Mouse (Mus musculus): ENCODE measurements around the gene Ugcg. TPM values are rescaled to one million over a fixed set of nuclear protein-coding genes. Genes with fewer than 3 reads are reported as not detected.

Gene Ugcg
- polyA plus RNA-seq, 1 experiment = 87.0 TPM

GRCm38 (mm10) chr4:59199805-59200204 lies 10.7 kb downstream of the Ugcg start:
- no peak overlapping the region for H3K4me3 ChIP-seq (ENCODE audit: insufficient read depth, low read length)
- no peak for TF ChIP-seq POLR2A (IDR thresholded peaks at IDR 0.05; ENCODE audit: low read depth, low read length)
- TF ChIP-seq CTCF (IDR thresholded peaks at IDR 0.05; ENCODE audit: borderline replicate concordance, insufficient read depth, low read length) = no peak
- no peak overlapping the region for H3K27ac ChIP-seq (ENCODE audit: insufficient read depth, low read length)
- H3K4me1 ChIP-seq (ENCODE audit: control insufficient read depth, insufficient read depth, low read length) = peaks cover 50% of the 10 kb centered on the region

- H3K4me1 ChIP-seq (ENCODE audit: control insufficient read depth, insufficient read depth, low read length) = peaks cover 55% of the 10 kb centered on the region
- TF ChIP-seq POLR2A (IDR thresholded peaks at IDR 0.05; ENCODE audit: low read depth, low read length) = no peak
- TF ChIP-seq CTCF (IDR thresholded peaks at IDR 0.05; ENCODE audit: borderline replicate concordance, insufficient read depth, low read length) = no peak
- no peak overlapping the region for H3K4me3 ChIP-seq (ENCODE audit: insufficient read depth, low read length)
- H3K27ac ChIP-seq (ENCODE audit: insufficient read depth, low read length) = no peak overlapping the region
Measured at GRCm38 (mm10) chr4:59200636-59201035, 11.6 kb downstream of the Ugcg start.

GRCm38 (mm10) chr4:59204616-59205015 lies 15.6 kb downstream of the Ugcg start:
- TF ChIP-seq POLR2A (IDR thresholded peaks at IDR 0.05; ENCODE audit: low read depth, low read length) (no peak), CTCF (IDR thresholded peaks at IDR 0.05; ENCODE audit: borderline replicate concordance, insufficient read depth, low read length) (no peak)

GRCm38 (mm10) chr4:59205758-59206340 lies 16.8 kb downstream of the Ugcg start:
- Histone ChIP-seq H3K27ac (ENCODE audit: insufficient read depth, low read length) (no peak overlapping the region), H3K4me3 (ENCODE audit: insufficient read depth, low read length) (no peak overlapping the region), H3K4me1 (ENCODE audit: control insufficient read depth, insufficient read depth, low read length) (peaks cover 38% of the 10 kb centered on the region)
- no peak for TF ChIP-seq POLR2A (IDR thresholded peaks at IDR 0.05; ENCODE audit: low read depth, low read length)
- TF ChIP-seq CTCF (IDR thresholded peaks at IDR 0.05; ENCODE audit: borderline replicate concordance, insufficient read depth, low read length) = no peak

More at GRCm38 (mm10) chr4:59204616-59205015, 15.6 kb downstream of the Ugcg start:
- Histone ChIP-seq H3K4me1 (ENCODE audit: control insufficient read depth, insufficient read depth, low read length) (peaks cover 45% of the 10 kb centered on the region), H3K27ac (ENCODE audit: insufficient read depth, low read length) (peak overlapping the region; percentile 67), H3K4me3 (ENCODE audit: insufficient read depth, low read length) (no peak overlapping the region)

- peaks cover 30% of the 10 kb centered on the region for H3K4me1 ChIP-seq (ENCODE audit: control insufficient read depth, insufficient read depth, low read length)
- no peak overlapping the region for H3K4me3 ChIP-seq (ENCODE audit: insufficient read depth, low read length)
- TF ChIP-seq POLR2A (IDR thresholded peaks at IDR 0.05; ENCODE audit: low read depth, low read length) (no peak), CTCF (IDR thresholded peaks at IDR 0.05; ENCODE audit: borderline replicate concordance, insufficient read depth, low read length) (no peak)
- no peak overlapping the region for H3K27ac ChIP-seq (ENCODE audit: insufficient read depth, low read length)
Measured at GRCm38 (mm10) chr4:59206600-59206999, 17.5 kb downstream of the Ugcg start.

GRCm38 (mm10) chr4:59208607-59209006 lies 19.6 kb downstream of the Ugcg start:
- Histone ChIP-seq H3K27ac (ENCODE audit: insufficient read depth, low read length) (no peak overlapping the region), H3K4me3 (ENCODE audit: insufficient read depth, low read length) (no peak overlapping the region), H3K4me1 (ENCODE audit: control insufficient read depth, insufficient read depth, low read length) (peaks cover 22% of the 10 kb centered on the region)
- TF ChIP-seq POLR2A (IDR thresholded peaks at IDR 0.05; ENCODE audit: low read depth, low read length) (no peak), CTCF (IDR thresholded peaks at IDR 0.05; ENCODE audit: borderline replicate concordance, insufficient read depth, low read length) (no peak)

GRCm38 (mm10) chr4:59211181-59211580 lies 22.1 kb downstream of the Ugcg start:
- H3K4me3 ChIP-seq (ENCODE audit: insufficient read depth, low read length) = no peak overlapping the region
- H3K27ac ChIP-seq (ENCODE audit: insufficient read depth, low read length) = no peak overlapping the region
- no peaks in the 10 kb centered on the region for H3K4me1 ChIP-seq (ENCODE audit: control insufficient read depth, insufficient read depth, low read length)
- TF ChIP-seq POLR2A (IDR thresholded peaks at IDR 0.05; ENCODE audit: low read depth, low read length) = no peak
- TF ChIP-seq CTCF (IDR thresholded peaks at IDR 0.05; ENCODE audit: borderline replicate concordance, insufficient read depth, low read length) = no peak

- Histone ChIP-seq H3K4me1 (ENCODE audit: control insufficient read depth, insufficient read depth, low read length) (no peaks in the 10 kb centered on the region), H3K4me3 (ENCODE audit: insufficient read depth, low read length) (no peak overlapping the region), H3K27ac (ENCODE audit: insufficient read depth, low read length) (no peak overlapping the region)
- TF ChIP-seq POLR2A (IDR thresholded peaks at IDR 0.05; ENCODE audit: low read depth, low read length) (no peak), CTCF (IDR thresholded peaks at IDR 0.05; ENCODE audit: borderline replicate concordance, insufficient read depth, low read length) (no peak)
Measured at GRCm38 (mm10) chr4:59213833-59214232, 24.8 kb downstream of the Ugcg start.

GRCm38 (mm10) chr4:59214695-59215094 lies 25.6 kb downstream of the Ugcg start:
- Histone ChIP-seq H3K27ac (ENCODE audit: insufficient read depth, low read length) (no peak overlapping the region), H3K4me3 (ENCODE audit: insufficient read depth, low read length) (no peak overlapping the region), H3K4me1 (ENCODE audit: control insufficient read depth, insufficient read depth, low read length) (no peaks in the 10 kb centered on the region)
- TF ChIP-seq CTCF (IDR thresholded peaks at IDR 0.05; ENCODE audit: borderline replicate concordance, insufficient read depth, low read length) (no peak), POLR2A (IDR thresholded peaks at IDR 0.05; ENCODE audit: low read depth, low read length) (no peak)

GRCm38 (mm10) chr4:59215585-59215984 lies 26.5 kb downstream of the Ugcg start:
- TF ChIP-seq POLR2A (IDR thresholded peaks at IDR 0.05; ENCODE audit: low read depth, low read length) = no peak
- TF ChIP-seq CTCF (IDR thresholded peaks at IDR 0.05; ENCODE audit: borderline replicate concordance, insufficient read depth, low read length) = no peak
- H3K4me1 ChIP-seq (ENCODE audit: control insufficient read depth, insufficient read depth, low read length) = no peaks in the 10 kb centered on the region
- H3K4me3 ChIP-seq (ENCODE audit: insufficient read depth, low read length) = no peak overlapping the region
- no peak overlapping the region for H3K27ac ChIP-seq (ENCODE audit: insufficient read depth, low read length)
